Mouse (Mus musculus): ENCODE results near the gene Tmem206. TPM values are rescaled to one million over a fixed set of nuclear protein-coding genes. Genes with fewer than 3 reads are reported as not detected.
A peak's percentile ranks its signal among the peaks of the same experiment; 100 is the strongest.

The Tmem206 gene
- polyA plus RNA-seq, 1 experiment from 2014 or later = 16.6 TPM

DNA sequence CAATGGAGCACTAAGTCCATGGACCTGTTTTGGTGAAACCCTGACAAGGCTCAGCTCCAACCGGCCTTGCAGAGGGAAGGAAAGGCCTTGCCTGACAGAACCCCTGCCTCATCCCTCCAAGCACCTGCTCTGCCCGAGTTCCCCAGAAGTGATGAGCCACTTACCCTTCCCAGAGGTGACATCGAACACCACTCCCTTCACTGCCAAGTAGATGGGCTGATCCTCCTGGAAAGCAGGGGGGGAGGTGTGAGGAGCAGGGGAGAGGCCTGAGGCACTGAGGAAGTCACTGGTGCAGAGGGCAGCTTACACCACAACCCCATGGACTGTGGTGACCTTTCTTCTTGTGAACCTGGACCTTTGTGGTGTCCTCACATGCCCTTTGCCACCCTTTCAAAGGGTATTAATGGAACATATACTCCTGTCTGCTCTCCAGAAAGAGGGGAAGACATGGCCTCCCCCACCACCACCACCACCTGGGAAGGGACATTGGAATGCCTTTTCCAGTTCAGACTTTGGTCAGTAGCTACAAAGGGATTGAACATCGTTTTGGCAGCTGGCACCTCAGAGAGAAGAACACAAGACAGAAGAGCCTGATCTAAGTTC is 14.3 kb upstream of the Tmem206 start:
- H3K27ac ChIP-seq (ENCODE audit: poor library complexity, severe bottlenecking) = no peak overlapping the region
- 61% methylated on average over 4 of the region's 4 CpGs for WGBS
- H3K4me3 ChIP-seq = no peak overlapping the region
- H3K36me3 ChIP-seq = peaks cover 17% of the 10 kb centered on the region
- peaks cover 4% of the 10 kb centered on the region for H3K4me1 ChIP-seq (replicated peaks)
- H3K27me3 ChIP-seq (replicated peaks) = no peaks in the 10 kb centered on the region
- no peak overlapping the region for H3K9ac ChIP-seq
- H3K4me2 ChIP-seq = no peak overlapping the region
- H3K9me3 ChIP-seq (replicated peaks) = 0 out of 2 replicates have a peak, but pooled peaks cover 2% of the 10 kb centered on the region
- ATAC-seq (ENCODE audit: insufficient number of reproducible peaks, low FRiP score) = no peak

DNA sequence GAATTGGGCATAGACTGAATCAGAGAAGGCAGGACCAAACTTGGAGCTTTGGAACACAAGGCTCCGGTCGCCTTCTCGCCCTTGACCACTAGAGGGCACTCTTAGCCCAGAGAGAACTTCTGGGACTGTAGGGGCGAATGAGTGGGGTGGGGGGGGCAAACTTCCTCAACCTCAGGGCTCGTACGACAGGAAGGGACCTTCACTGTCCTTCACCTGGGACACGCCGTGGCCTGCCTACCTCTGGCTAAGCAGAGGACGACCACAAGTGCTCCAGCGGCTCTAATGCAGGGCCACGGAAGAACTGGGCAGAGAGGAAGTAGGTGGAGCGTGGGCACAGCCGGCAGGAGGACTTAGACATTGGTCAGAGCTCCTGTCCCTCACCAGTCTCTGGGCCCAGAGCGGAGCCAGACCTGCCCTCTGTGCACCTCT is 13.2 kb upstream of the Tmem206 start:
- Histone ChIP-seq H3K9ac (peak overlapping the region; percentile 75), H3K4me3 (peak overlapping the region; percentile 68), H3K4me2 (peak overlapping the region; percentile 69), H3K9me3 (replicated peaks) (0 out of 2 replicates have a peak, but pooled peaks cover 2% of the 10 kb centered on the region), H3K27ac (ENCODE audit: poor library complexity, severe bottlenecking) (peak overlapping the region; percentile 69), H3K27me3 (replicated peaks) (no peaks in the 10 kb centered on the region), H3K36me3 (peaks cover 12% of the 10 kb centered on the region), H3K4me1 (replicated peaks) (peaks cover 10% of the 10 kb centered on the region)
- ATAC-seq (ENCODE audit: insufficient number of reproducible peaks, low FRiP score) = peak; percentile 94
- under 1% methylated on average over 14 of the region's 14 CpGs for WGBS

DNA sequence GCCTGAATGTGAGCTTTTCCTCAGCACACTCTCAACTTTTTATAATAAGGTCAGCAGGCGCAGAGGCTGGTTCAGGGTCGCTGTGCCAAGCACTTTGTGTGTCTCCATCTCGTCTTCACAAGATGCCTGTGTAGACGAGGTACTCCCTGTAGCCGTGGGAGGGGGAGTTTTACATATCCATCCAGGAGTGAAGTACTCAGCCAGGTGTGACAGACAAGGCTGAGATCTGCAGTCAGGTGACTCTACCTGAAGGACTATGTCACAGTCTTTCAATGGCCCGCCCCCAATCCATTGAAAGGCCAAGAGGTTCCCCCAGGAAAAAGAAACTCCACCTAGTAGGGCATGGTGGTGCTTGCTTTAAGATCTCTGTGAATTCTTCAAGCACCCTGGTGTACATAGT is 12.6 kb upstream of the Tmem206 start:
- no peaks in the 10 kb centered on the region for H3K9me3 ChIP-seq (replicated peaks)
- H3K36me3 ChIP-seq = peaks cover 6% of the 10 kb centered on the region
- H3K4me3 ChIP-seq = peak overlapping the region; percentile 68
- H3K4me2 ChIP-seq = peak overlapping the region; percentile 69
- peak overlapping the region; percentile 75; the same call in 1 of the 2 replicates for H3K9ac ChIP-seq
- no peak for ATAC-seq (ENCODE audit: insufficient number of reproducible peaks, low FRiP score)
- peaks cover 12% of the 10 kb centered on the region for H3K4me1 ChIP-seq (replicated peaks)
- no peaks in the 10 kb centered on the region for H3K27me3 ChIP-seq (replicated peaks)
- 72% methylated on average over 6 of the region's 6 CpGs for WGBS
- peak overlapping the region; percentile 69; the same call in 1 of the 2 replicates for H3K27ac ChIP-seq (ENCODE audit: poor library complexity, severe bottlenecking)

DNA sequence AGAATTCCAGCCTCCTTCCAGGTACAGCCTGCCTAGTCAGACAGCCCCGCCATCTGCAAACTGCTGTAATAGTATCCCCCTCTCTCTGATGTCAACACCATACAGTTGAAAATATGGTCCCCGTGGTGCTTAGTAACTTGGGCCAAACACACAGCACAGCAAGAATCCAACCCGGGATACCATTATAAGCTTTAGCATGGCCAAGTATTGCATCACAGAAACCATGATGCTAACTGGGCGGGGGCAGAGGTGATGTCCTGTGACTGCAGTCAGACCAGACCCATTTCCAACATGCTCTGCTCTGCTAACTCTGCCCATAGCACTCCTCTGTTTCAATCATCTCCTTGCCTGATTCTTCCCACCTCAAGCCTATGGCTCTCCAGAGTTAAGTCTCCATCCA is 11.8 kb upstream of the Tmem206 start:
- H3K27me3 ChIP-seq (replicated peaks) = no peaks in the 10 kb centered on the region
- no peaks in the 10 kb centered on the region for H3K9me3 ChIP-seq (replicated peaks)
- H3K27ac ChIP-seq (ENCODE audit: poor library complexity, severe bottlenecking) = no peak overlapping the region
- H3K4me2 ChIP-seq = no peak overlapping the region
- H3K36me3 ChIP-seq = 0 out of 2 replicates have a peak, but pooled peaks cover 3% of the 10 kb centered on the region
- H3K4me3 ChIP-seq = no peak overlapping the region
- peaks cover 19% of the 10 kb centered on the region for H3K4me1 ChIP-seq (replicated peaks)
- no peak for ATAC-seq (ENCODE audit: insufficient number of reproducible peaks, low FRiP score)
- WGBS = 77% methylated on average over 4 of the region's 4 CpGs
- no peak overlapping the region for H3K9ac ChIP-seq

DNA sequence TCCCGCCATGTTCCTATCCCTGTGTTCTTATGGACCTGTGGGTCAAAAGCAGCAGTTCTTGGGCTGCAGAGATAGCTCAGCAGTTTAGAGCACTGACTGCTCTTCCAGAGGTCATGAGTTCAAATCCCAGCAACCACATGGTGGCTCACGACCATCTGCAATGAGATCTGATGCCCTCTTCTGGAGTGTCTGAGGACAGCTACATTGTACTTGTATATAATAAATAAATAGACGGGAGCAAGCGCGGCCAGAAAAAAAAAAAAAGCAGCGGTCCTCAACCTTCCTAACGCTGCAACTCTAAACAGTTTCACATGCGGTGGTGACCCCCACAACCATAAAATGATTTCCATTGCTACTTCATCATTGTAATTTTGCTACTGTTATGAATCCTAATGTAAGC is 8.9 kb upstream of the Tmem206 start:
- peak overlapping the region; percentile 85 for H3K4me2 ChIP-seq
- no peaks in the 10 kb centered on the region for H3K36me3 ChIP-seq
- H3K27ac ChIP-seq (ENCODE audit: poor library complexity, severe bottlenecking) = no peak overlapping the region
- no peak for ATAC-seq (ENCODE audit: insufficient number of reproducible peaks, low FRiP score)
- 87% methylated on average over 8 of the region's 8 CpGs for WGBS
- no peak overlapping the region for H3K4me3 ChIP-seq
- H3K9me3 ChIP-seq (replicated peaks) = no peaks in the 10 kb centered on the region
- no peaks in the 10 kb centered on the region for H3K27me3 ChIP-seq (replicated peaks)
- H3K4me1 ChIP-seq (replicated peaks) = peaks cover 24% of the 10 kb centered on the region
- no peak overlapping the region for H3K9ac ChIP-seq

DNA sequence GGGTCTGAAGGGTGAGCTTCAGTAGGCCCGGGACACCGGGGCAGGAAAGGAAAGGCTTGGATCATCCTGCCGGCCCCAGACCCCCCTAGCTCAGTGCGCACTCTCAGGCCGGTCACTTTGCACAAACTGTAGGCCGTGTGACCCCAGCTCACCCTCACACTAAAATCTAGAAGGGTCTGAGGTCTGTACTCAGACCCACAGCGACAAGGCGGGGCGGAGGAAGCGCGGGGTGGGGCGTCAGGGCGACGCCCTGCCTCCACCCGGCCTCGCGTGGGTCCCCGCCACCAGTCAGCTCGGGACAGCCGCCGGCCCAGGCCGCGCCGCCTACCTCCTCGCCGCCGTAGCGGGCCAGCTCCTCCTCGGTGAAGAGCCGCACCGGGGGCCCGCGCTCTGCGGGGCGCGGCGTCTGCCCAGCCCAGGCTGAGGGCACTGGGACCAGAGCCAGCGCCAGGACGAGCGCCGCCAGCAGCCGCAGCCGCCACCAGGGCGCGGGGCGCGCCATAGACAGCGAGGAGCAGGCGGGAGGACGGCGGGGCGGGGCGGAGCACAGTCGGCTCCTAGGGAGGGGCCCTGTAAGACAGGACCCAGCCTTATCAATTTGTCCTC is 8.0 kb upstream of the Tmem206 start, which contains the start of gene Nenf:
TSS of gene Nenf (minus strand) at position 604 of the 606 bp plus-strand sequence.
- no peaks in the 10 kb centered on the region for H3K36me3 ChIP-seq
- peak within 1 kb of the TSS; percentile 73 for H3K27ac ChIP-seq (ENCODE audit: poor library complexity, severe bottlenecking)
- H3K27me3 ChIP-seq (replicated peaks) = no peaks in the 10 kb centered on the region
- ATAC-seq (ENCODE audit: insufficient number of reproducible peaks, low FRiP score) = peak; percentile 93
- H3K9me3 ChIP-seq (replicated peaks) = no peaks in the 10 kb centered on the region
- peaks cover 24% of the 10 kb centered on the region for H3K4me1 ChIP-seq (replicated peaks)
- WGBS = 2% methylated on average over 52 of the region's 54 CpGs
- H3K4me2 ChIP-seq = peak within 1 kb of the TSS; percentile 85
- peak within 1 kb of the TSS; percentile 80 for H3K4me3 ChIP-seq
- peak within 1 kb of the TSS; percentile 83 for H3K9ac ChIP-seq

DNA sequence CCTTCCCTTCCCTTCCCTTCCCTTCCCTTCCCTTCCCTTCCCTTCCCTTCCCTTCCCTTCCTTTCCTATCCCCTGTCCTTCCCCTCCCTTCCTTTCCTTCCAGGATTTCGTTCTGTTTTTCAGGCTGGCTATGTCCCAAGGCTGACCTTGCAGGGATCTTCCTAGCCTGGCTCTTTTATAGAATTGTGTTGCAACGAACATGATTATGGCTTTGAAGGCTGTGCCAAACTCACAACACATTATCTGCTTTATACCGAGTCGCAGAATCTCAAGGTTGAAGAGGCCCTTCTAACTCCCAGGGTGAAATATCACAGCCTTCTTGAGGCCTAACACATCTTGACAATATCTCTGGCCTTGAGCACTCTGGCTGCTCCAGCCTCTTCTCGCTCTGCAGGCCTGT is 7.0 kb upstream of the Tmem206 start:
- H3K27ac ChIP-seq (ENCODE audit: poor library complexity, severe bottlenecking) = peak overlapping the region; percentile 58

DNA sequence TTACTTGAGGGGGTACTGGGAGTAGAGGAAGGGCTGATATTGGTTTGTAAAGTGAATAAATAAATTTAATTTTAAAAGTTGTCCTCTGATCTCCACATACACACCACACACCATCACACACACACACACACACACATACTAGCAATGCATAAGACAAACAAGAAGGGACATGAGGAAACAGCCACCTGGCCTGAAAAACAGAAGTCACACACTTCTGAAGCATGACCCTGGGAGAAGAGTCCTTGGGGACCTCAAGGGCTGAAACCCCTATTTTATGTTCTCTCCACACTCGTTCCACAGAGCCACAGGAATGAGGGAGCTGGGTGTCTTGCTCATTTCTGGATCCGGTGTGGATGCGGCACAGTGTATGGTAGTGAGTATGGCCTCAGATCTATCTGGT is 2.3 kb upstream of the Tmem206 start:
- H3K4me3 ChIP-seq = no peak overlapping the region
- WGBS = 85% methylated on average over 3 of the region's 3 CpGs
- no peak for ATAC-seq (ENCODE audit: insufficient number of reproducible peaks, low FRiP score)
- H3K27ac ChIP-seq (ENCODE audit: poor library complexity, severe bottlenecking) = no peak overlapping the region
- H3K4me2 ChIP-seq = no peak overlapping the region
- no peak overlapping the region for H3K9ac ChIP-seq
- no peaks in the 10 kb centered on the region for H3K36me3 ChIP-seq
- H3K4me1 ChIP-seq (replicated peaks) = peaks cover 33% of the 10 kb centered on the region
- H3K27me3 ChIP-seq (replicated peaks) = no peaks in the 10 kb centered on the region
- no peaks in the 10 kb centered on the region for H3K9me3 ChIP-seq (replicated peaks)

More for the DNA sequence above, 7.0 kb upstream of the Tmem206 start:
- Histone ChIP-seq H3K9ac (no peak overlapping the region), H3K27me3 (replicated peaks) (no peaks in the 10 kb centered on the region), H3K4me3 (no peak overlapping the region), H3K9me3 (replicated peaks) (no peaks in the 10 kb centered on the region), H3K36me3 (no peaks in the 10 kb centered on the region), H3K4me1 (replicated peaks) (peaks cover 20% of the 10 kb centered on the region), H3K4me2 (0 out of 2 replicates have a peak overlapping the region, but pooled peaks have one; percentile 85)
- 21% methylated on average over 5 of the region's 5 CpGs for WGBS
- no peak for ATAC-seq (ENCODE audit: insufficient number of reproducible peaks, low FRiP score)

DNA sequence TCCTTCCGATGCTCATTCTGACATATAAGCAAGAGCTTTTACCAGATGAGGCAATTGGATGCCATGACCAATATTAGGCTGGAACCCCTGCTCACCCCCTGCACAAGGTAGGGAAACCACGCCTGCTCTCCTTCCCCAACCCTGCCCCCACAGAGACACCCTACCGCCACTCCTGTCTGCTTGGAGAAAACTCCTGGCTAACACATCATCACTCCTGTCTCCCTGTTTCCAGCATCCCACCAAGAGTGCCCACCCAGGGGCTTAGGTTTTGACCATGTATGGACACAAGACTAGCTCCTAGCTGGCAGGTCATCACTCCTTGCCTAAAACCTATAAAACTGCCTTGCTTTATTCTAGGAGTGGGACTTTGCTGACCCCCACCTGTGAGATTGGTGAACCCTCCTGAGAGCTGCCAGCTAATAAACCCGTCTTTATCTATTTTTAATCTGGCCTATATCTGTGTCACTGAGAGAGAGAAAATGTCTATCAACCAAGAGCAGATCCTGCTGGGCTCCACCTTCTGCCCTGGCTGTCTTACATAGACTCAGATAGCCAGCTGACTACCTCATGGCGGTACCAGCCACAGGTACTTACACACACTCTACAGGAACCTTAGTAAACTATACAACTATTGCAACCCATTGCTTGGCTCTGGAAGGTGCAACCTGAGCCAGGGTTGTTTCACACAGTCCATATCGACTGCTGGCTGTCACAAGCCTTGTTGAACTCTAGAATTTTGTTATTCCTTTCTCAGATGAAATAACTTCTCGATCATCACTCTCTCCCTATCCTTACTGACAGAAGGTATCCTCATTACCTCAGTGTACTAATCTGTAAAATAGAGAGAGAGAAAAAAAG is 750 bp upstream of the Tmem206 start:
- peaks cover 26% of the 10 kb centered on the region for H3K4me1 ChIP-seq (replicated peaks)
- no peak overlapping the region for H3K4me3 ChIP-seq
- no peak for ATAC-seq (ENCODE audit: insufficient number of reproducible peaks, low FRiP score)
- H3K27ac ChIP-seq (ENCODE audit: poor library complexity, severe bottlenecking) = no peak overlapping the region
- H3K36me3 ChIP-seq = no peaks in the 10 kb centered on the region; the same call in none of the 2 replicates
- 69% methylated on average over 7 of the region's 7 CpGs for WGBS
- peak overlapping the region; percentile 85; the same call in 1 of the 2 replicates for H3K4me2 ChIP-seq
- no peaks in the 10 kb centered on the region for H3K9me3 ChIP-seq (replicated peaks)
- H3K9ac ChIP-seq = no peak overlapping the region
- no peaks in the 10 kb centered on the region for H3K27me3 ChIP-seq (replicated peaks)

DNA sequence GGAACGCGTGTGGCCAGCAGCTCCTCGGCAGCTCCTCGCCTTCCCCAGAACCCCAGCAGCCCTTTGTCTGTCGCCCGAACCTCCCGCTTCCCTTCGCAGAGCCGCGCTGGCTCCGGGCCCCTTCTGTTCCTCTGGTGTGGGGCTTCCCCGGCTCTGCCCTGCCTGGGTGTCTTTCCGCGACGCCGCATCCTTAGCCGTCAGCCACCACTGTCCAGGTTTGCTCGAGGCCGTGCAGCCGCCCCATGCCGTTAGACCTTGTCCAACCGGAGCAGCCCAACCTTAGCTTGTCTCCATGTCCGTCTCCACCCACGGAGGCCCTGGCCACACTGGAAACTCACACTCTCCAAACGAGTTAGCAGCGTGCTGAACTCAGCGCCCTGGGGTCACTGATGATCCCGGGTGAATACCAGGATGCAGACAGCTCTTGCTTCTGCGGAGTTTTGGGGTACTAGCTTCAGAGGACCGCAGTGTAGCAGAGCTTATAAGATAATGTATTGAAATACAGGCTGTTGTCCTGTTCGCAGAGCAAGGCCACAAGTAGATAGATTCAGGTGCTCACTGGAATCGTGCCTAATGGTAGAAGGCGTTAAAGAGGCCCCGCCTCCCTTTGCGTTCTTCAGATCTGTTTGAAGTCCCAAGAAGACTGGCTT is 646 bp downstream of the Tmem206 start:
- Histone ChIP-seq H3K9me3 (replicated peaks) (no peaks in the 10 kb centered on the region), H3K9ac (peak overlapping the region; percentile 87), H3K27me3 (replicated peaks) (no peaks in the 10 kb centered on the region), H3K4me2 (peak overlapping the region; percentile 85), H3K4me1 (replicated peaks) (peaks cover 26% of the 10 kb centered on the region), H3K27ac (ENCODE audit: poor library complexity, severe bottlenecking) (peak overlapping the region; percentile 39; the same call in 1 of the 2 replicates), H3K4me3 (peak overlapping the region; percentile 70), H3K36me3 (peaks cover 2% of the 10 kb centered on the region)
- WGBS = 2% methylated on average over 35 of the region's 35 CpGs
- peak; percentile 70 for ATAC-seq (ENCODE audit: insufficient number of reproducible peaks, low FRiP score)
